Mouse (Mus musculus) cerebellum, adult 11 months (tissue): ENCODE data around the gene Rint1.

Source experiments
- DNase-seq: peaks from one replicate; pipeline ENCODE4 v3.0.0; 2022

Gene Rint1

DNA sequence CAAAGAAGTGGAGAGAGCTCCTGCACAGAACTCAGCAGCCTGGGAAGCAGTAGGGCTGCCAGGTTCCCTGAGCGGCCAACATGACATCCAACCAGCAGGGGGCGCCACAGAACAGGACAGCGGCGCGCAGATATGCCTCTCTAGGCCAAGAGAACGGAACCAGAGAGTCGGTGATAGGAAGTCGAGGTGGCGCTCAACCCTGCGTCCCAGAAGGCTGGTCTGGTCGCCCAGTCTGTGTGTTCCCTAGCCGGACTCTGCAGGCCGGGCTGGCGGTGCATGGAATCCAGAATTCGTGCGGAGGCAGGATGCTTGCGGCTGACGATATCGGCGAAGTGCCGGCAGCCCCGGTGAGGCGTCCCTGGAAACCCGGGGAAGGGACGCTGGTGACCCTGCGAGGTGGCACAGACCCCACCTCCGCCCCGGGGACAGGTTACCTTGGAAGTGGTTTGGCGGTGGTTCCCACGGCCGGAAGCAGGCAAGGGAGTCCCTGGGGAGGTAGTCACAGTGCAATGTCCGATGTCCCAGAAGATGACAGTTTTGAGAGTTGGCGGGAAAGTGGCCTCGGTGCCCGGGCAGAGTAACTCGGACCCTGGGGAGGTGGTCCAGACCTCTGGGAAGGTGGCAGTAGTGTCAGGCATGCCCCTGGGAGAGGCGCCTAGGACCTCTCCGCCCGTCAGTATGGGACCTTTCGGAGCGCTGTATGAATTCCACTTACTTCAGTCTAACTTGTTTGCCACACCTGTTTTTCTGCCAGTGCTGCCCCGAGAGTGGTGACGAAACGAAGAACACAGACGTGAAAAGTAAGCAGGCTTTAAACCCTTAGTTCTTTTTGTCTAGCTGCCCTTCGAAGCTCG lies at the start of gene Rint1:
Gene Rint1 (plus strand): TSS at position 176 of the 854 bp plus-strand sequence.
- peak; percentile 92 for DNase-seq

GRCm38 (mm10) chr5:23743261-23743660 lies 44.2 kb upstream of the Rint1 start:
- no peak for DNase-seq

DNA sequence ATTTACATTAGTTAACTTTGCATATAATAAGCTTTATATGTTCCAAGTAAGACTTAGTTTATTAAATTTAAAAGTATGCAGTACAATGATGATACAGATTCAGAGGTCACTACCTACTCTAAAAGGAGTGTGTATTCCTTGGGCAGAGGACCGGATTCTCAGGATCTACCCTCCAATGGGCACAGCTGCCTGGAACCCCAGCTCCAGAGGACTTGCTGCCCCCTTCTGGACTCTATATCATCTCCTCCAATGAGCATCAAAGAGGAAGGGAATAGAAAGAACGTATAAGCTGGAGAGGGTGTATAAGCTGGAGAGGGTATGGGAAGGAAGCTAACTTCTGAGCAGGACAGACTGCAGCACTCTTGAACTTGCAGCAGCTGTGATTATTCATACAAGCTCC lies 37.6 kb upstream of the Rint1 start:
- DNase-seq, result no peak

DNA sequence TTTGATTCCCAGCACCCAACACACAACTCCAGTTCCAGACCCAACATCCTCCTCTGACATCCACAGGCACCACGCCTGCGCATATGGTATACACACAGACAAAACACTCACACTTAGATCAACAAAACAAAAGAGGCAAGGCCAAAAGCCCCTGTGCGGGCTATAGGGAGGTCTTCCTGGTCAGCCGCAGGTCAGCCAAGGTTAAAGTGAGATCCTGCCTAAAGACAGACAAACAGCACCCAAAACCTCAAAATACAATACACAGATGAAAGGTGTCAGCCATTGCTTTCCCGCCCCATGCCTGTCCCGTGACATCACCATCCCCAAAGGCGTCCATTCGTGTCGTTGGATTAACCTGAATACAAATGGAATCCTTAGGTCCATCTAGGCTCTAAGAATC lies 31.9 kb upstream of the Rint1 start:
- DNase-seq, result no peak

DNA sequence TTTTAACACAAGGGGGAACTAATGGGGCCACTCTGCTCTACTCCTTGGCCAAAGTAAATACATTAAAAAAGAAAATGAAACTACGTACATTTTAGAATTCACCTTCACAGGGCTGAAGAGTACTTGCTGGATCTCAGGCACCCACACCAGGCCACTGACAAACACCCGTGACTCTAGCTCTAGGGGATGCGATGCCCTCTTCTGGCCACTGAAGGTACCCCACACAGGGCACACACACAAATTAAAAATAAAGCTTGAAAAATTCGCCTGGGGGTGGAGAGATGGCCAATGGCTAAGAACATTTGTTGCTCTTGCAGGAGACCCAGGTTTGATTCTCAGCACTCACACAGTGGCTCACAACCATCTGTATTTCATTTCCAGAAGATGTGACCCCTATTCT lies 31.1 kb upstream of the Rint1 start:
- DNase-seq, result no peak

GRCm38 (mm10) chr5:23758633-23759032 lies 28.9 kb upstream of the Rint1 start:
- peak; percentile 7 for DNase-seq

DNA sequence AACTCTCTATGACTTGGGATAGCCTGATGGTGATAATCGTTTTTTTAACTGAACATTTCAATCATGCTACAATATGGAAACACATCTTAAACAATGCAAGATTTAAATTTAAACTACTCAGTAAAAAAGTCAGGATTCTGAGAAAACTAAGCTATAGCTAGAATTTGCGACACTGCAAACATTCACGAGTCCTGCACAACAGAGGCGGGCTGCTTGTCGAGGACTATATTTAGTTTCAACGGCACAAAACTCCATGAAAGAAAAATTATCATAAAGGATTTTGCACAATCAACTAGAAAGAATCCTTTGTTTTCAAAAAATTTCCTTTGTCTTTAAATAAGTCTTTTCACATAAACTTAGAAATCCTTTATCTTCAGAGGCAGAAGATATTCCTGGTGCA lies 25.0 kb upstream of the Rint1 start:
- DNase-seq, result no peak

DNA sequence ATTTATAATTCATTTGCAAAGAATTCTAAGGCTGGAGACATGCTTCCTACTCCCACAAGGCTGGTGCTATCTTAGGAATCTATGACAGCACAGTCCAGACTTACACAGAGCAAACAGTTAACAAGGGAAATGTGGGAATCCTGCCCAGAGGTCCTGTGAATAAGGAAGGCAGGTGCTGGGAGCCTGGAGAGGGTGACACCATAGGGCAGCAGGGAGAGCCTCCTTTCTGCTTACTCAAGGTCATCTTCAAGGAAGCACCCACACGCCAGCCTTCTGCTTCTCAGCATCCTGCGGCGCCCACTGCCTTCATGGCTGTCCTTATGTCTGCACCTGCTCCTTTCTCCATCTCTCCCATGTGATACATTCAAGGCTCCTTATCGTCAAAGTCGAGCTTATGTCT lies 23.0 kb upstream of the Rint1 start:
- no peak for DNase-seq

DNA sequence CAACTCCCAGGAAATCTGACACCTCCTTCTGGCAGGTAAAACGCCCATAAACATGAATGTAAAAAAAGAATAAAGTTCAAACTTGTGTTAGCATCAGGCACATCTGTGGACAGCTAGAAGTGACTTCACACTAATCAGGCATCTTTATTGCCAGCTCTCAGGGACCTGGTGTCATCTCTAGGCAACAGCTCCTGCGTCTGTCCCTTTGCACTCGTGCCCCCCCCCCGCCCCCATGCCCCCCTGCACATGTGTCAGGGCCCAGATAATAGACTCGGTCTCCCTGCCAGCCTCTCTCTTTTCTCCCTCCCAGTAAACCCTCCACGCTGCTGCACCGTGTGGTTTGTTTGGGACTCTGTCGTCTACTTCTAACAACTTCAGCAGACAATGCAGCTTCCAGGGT lies 16.4 kb upstream of the Rint1 start:
- DNase-seq, result no peak

GRCm38 (mm10) chr5:23774186-23774585 lies 13.3 kb upstream of the Rint1 start:
- no peak for DNase-seq

GRCm38 (mm10) chr5:23780516-23780915 lies 7.0 kb upstream of the Rint1 start:
- DNase-seq, result no peak

GRCm38 (mm10) chr5:23781172-23781571 lies 6.3 kb upstream of the Rint1 start:
- no peak for DNase-seq

- peak; percentile 10 for DNase-seq
Measured at GRCm38 (mm10) chr5:23782051-23782810, 5.3 kb upstream of the Rint1 start.

GRCm38 (mm10) chr5:23782931-23783877 lies 4.3 kb upstream of the Rint1 start, which contains the start of gene Pus7:
Gene Pus7 (minus strand): TSS chr5:23783711.
- peak; percentile 80 for DNase-seq

DNA sequence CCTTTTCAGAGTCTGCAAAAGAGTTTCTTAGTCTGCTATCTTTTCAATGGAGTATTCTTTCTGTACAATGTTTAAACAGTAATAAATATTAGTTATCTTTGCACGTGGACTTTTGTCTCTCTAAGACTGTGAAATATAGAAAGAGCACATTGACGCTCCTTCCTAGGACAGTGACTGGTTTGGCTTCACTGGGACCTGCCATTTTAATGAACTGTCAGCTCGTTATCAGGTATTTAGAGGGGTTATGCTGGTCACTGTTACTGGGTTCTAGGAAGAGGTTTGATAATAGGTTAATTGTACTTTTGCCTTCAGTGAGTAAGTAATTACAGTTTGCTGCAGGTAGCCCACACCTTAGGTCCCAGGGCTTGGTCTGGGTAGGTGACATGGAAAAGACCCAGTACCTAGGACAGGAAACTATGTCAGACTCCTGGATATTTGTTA lies 899 bp downstream of the Rint1 start:
- DNase-seq, result no peak

- no peak for DNase-seq
Measured at GRCm38 (mm10) chr5:23789078-23789612, 1.6 kb downstream of the Rint1 start.

- DNase-seq, result no peak
Measured at GRCm38 (mm10) chr5:23792726-23793125, 5.2 kb downstream of the Rint1 start.

DNA sequence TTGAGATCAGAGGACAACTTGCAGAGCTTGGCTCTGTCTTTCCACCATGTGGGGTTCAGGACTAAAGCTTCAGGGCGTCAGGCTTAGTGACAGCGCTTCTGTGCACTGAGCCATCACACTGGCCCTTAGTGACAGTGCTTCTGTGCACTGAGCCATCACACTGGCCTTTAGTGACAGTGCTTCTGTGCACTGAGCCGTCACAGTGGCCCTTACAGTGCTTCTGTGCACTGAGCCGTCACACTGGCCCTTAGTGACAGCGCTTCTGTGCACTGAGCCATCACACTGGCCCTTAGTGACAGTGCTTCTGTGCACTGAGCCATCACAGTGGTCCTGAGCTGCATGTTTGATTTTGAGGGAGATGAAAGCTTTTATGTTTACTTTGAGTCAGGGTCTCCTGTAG lies 27.3 kb downstream of the Rint1 start:
- no peak for DNase-seq

DNA sequence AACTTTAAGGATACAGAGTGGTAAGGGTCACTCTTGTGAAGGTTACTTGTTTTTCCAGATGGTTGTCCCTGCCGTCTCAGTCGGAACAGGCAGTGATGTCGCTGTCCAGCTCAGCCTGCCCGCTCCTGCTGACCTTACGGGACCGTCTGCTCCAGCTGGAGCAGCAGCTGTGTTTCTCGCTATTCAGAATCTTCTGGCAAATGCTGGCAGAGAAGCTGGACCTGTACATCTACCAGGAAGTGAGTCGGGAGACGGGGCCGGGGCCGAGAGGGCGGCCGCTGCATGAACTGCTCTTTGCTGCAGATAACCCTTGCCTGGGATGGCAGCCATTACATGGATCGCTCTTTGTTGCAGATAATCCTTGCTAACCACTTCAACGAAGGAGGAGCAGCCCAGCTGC lies 29.2 kb downstream of the Rint1 start:
- no peak for DNase-seq

- no peak for DNase-seq
Measured at GRCm38 (mm10) chr5:23822306-23822705, 34.8 kb downstream of the Rint1 start.

GRCm38 (mm10) chr5:23824171-23824733 lies 36.7 kb downstream of the Rint1 start:
- no peak for DNase-seq

GRCm38 (mm10) chr5:23826321-23827004 lies 39.0 kb downstream of the Rint1 start:
- DNase-seq, result peak; percentile 24
